Mouse (Mus musculus): ENCODE results near the gene Numa1. TPM values are rescaled to one million over a fixed set of nuclear protein-coding genes. Genes with fewer than 3 reads are reported as not detected.
A peak's percentile ranks its signal among the peaks of the same experiment; 100 is the strongest.

Gene Numa1
- polyA plus RNA-seq, 1 experiment from 2014 or later: 64.3 TPM

- no peaks in the 10 kb centered on the region for H3K4me1 ChIP-seq (ENCODE audit: control insufficient read depth, insufficient read depth, low read length)
- no peak for ATAC-seq (ENCODE audit: insufficient read depth, low FRiP score)
- no peak overlapping the region for H3K4me3 ChIP-seq (replicated peaks; ENCODE audit: low read length)
- H3K27ac ChIP-seq (ENCODE audit: low read length): no peak overlapping the region
- no peaks in the 10 kb centered on the region for H3K9me3 ChIP-seq (replicated peaks; ENCODE audit: control insufficient read depth, low read length)
- H3K9ac ChIP-seq (ENCODE audit: low read length): no peak overlapping the region
- H3K4me2 ChIP-seq (ENCODE audit: low read depth, low read length): no peak overlapping the region
- no peaks in the 10 kb centered on the region for H3K27me3 ChIP-seq (ENCODE audit: control insufficient read depth, insufficient read depth, low read length)
- WGBS: 89% methylated on average over 1 of the region's 1 CpGs
- H3K36me3 ChIP-seq (ENCODE audit: control insufficient read depth, insufficient read depth, low read length): no peaks in the 10 kb centered on the region; the same call in 1 of the 2 replicates
These were observed 48.8 kb downstream of the Numa1 start for GRCm38 (mm10) chr7:101982735-101983134.

- no peak overlapping the region for H3K4me3 ChIP-seq (replicated peaks; ENCODE audit: low read length)
These were observed 51.2 kb downstream of the Numa1 start for GRCm38 (mm10) chr7:101985081-101985480.

GRCm38 (mm10) chr7:101994241-101994640, 60.3 kb downstream of the Numa1 start:
- 87% methylated on average over 3 of the region's 3 CpGs for WGBS
- Histone ChIP-seq H3K4me2 (ENCODE audit: low read depth, low read length) (no peak overlapping the region), H3K9ac (ENCODE audit: low read length) (no peak overlapping the region), H3K4me3 (replicated peaks; ENCODE audit: low read length) (no peak overlapping the region), H3K27me3 (ENCODE audit: control insufficient read depth, insufficient read depth, low read length) (no peaks in the 10 kb centered on the region), H3K4me1 (ENCODE audit: control insufficient read depth, insufficient read depth, low read length) (peaks cover 4% of the 10 kb centered on the region; the same call in 1 of the 2 replicates), H3K27ac (ENCODE audit: low read length) (no peak overlapping the region), H3K36me3 (ENCODE audit: control insufficient read depth, insufficient read depth, low read length) (peaks cover 27% of the 10 kb centered on the region), H3K9me3 (replicated peaks; ENCODE audit: control insufficient read depth, low read length) (no peaks in the 10 kb centered on the region)
- no peak for ATAC-seq (ENCODE audit: insufficient read depth, low FRiP score)

More at GRCm38 (mm10) chr7:101985081-101985480, 51.2 kb downstream of the Numa1 start:
- 89% methylated on average over 3 of the region's 3 CpGs for WGBS
- Histone ChIP-seq H3K4me2 (ENCODE audit: low read depth, low read length) (no peak overlapping the region), H3K4me1 (ENCODE audit: control insufficient read depth, insufficient read depth, low read length) (no peaks in the 10 kb centered on the region), H3K27ac (ENCODE audit: low read length) (no peak overlapping the region), H3K36me3 (ENCODE audit: control insufficient read depth, insufficient read depth, low read length) (no peaks in the 10 kb centered on the region; the same call in 1 of the 2 replicates), H3K9me3 (replicated peaks; ENCODE audit: control insufficient read depth, low read length) (no peaks in the 10 kb centered on the region), H3K9ac (ENCODE audit: low read length) (no peak overlapping the region), H3K27me3 (ENCODE audit: control insufficient read depth, insufficient read depth, low read length) (no peaks in the 10 kb centered on the region)
- ATAC-seq (ENCODE audit: insufficient read depth, low FRiP score): no peak

- H3K27ac ChIP-seq (ENCODE audit: low read length): peak overlapping the region; percentile 69; the same call in 1 of the 2 replicates
These were observed 64.5 kb downstream of the Numa1 start for GRCm38 (mm10) chr7:101998194-101998927.

GRCm38 (mm10) chr7:101999461-102000151, 65.7 kb downstream of the Numa1 start:
- peaks cover 4% of the 10 kb centered on the region; the same call in 1 of the 2 replicates for H3K4me1 ChIP-seq (ENCODE audit: control insufficient read depth, insufficient read depth, low read length)
- H3K27ac ChIP-seq (ENCODE audit: low read length): no peak overlapping the region
- no peak overlapping the region for H3K4me3 ChIP-seq (replicated peaks; ENCODE audit: low read length)
- H3K36me3 ChIP-seq (ENCODE audit: control insufficient read depth, insufficient read depth, low read length): peaks cover 61% of the 10 kb centered on the region
- no peaks in the 10 kb centered on the region for H3K27me3 ChIP-seq (ENCODE audit: control insufficient read depth, insufficient read depth, low read length)
- no peak for ATAC-seq (ENCODE audit: insufficient read depth, low FRiP score)
- 94% methylated on average over 15 of the region's 15 CpGs for WGBS
- H3K9ac ChIP-seq (ENCODE audit: low read length): no peak overlapping the region
- no peaks in the 10 kb centered on the region for H3K9me3 ChIP-seq (replicated peaks; ENCODE audit: control insufficient read depth, low read length)
- H3K4me2 ChIP-seq (ENCODE audit: low read depth, low read length): no peak overlapping the region

More at GRCm38 (mm10) chr7:101998194-101998927, 64.5 kb downstream of the Numa1 start:
- H3K27me3 ChIP-seq (ENCODE audit: control insufficient read depth, insufficient read depth, low read length): no peaks in the 10 kb centered on the region
- no peak overlapping the region for H3K4me2 ChIP-seq (ENCODE audit: low read depth, low read length)
- H3K9me3 ChIP-seq (replicated peaks; ENCODE audit: control insufficient read depth, low read length): no peaks in the 10 kb centered on the region
- H3K4me1 ChIP-seq (ENCODE audit: control insufficient read depth, insufficient read depth, low read length): peaks cover 4% of the 10 kb centered on the region; the same call in 1 of the 2 replicates
- WGBS: 58% methylated on average over 14 of the region's 14 CpGs
- peaks cover 56% of the 10 kb centered on the region for H3K36me3 ChIP-seq (ENCODE audit: control insufficient read depth, insufficient read depth, low read length)
- peak; percentile 72; the same call in 1 of the 2 replicates for ATAC-seq (ENCODE audit: insufficient read depth, low FRiP score)
- H3K4me3 ChIP-seq (replicated peaks; ENCODE audit: low read length): no peak overlapping the region
- H3K9ac ChIP-seq (ENCODE audit: low read length): no peak overlapping the region

- Histone ChIP-seq H3K27me3 (ENCODE audit: control insufficient read depth, insufficient read depth, low read length) (no peaks in the 10 kb centered on the region), H3K4me3 (replicated peaks; ENCODE audit: low read length) (no peak overlapping the region), H3K4me2 (ENCODE audit: low read depth, low read length) (no peak overlapping the region), H3K9me3 (replicated peaks; ENCODE audit: control insufficient read depth, low read length) (no peaks in the 10 kb centered on the region), H3K27ac (ENCODE audit: low read length) (0 out of 2 replicates have a peak overlapping the region, but pooled peaks have one; percentile 31), H3K36me3 (ENCODE audit: control insufficient read depth, insufficient read depth, low read length) (peaks cover 58% of the 10 kb centered on the region), H3K9ac (ENCODE audit: low read length) (no peak overlapping the region), H3K4me1 (ENCODE audit: control insufficient read depth, insufficient read depth, low read length) (peaks cover 4% of the 10 kb centered on the region; the same call in 1 of the 2 replicates)
- no peak for ATAC-seq (ENCODE audit: insufficient read depth, low FRiP score)
- 88% methylated on average over 8 of the region's 8 CpGs for WGBS
These were observed 66.4 kb downstream of the Numa1 start for GRCm38 (mm10) chr7:102000296-102000695.

GRCm38 (mm10) chr7:102000921-102001630, 67.2 kb downstream of the Numa1 start:
- H3K9me3 ChIP-seq (replicated peaks; ENCODE audit: control insufficient read depth, low read length): no peaks in the 10 kb centered on the region
- H3K27me3 ChIP-seq (ENCODE audit: control insufficient read depth, insufficient read depth, low read length): no peaks in the 10 kb centered on the region
- no peak overlapping the region for H3K27ac ChIP-seq (ENCODE audit: low read length)
- no peak overlapping the region for H3K4me3 ChIP-seq (replicated peaks; ENCODE audit: low read length)
- no peak overlapping the region for H3K4me2 ChIP-seq (ENCODE audit: low read depth, low read length)
- WGBS: 85% methylated on average over 26 of the region's 26 CpGs
- H3K36me3 ChIP-seq (ENCODE audit: control insufficient read depth, insufficient read depth, low read length): peaks cover 51% of the 10 kb centered on the region
- no peak overlapping the region for H3K9ac ChIP-seq (ENCODE audit: low read length)
- H3K4me1 ChIP-seq (ENCODE audit: control insufficient read depth, insufficient read depth, low read length): peaks cover 4% of the 10 kb centered on the region; the same call in 1 of the 2 replicates
- ATAC-seq (ENCODE audit: insufficient read depth, low FRiP score): no peak

GRCm38 (mm10) chr7:102006520-102006919, 72.6 kb downstream of the Numa1 start:
- H3K36me3 ChIP-seq (ENCODE audit: control insufficient read depth, insufficient read depth, low read length): peaks cover 41% of the 10 kb centered on the region
- H3K4me1 ChIP-seq (ENCODE audit: control insufficient read depth, insufficient read depth, low read length): no peaks in the 10 kb centered on the region
- no peak overlapping the region for H3K27ac ChIP-seq (ENCODE audit: low read length)
- H3K4me2 ChIP-seq (ENCODE audit: low read depth, low read length): no peak overlapping the region
- no peak for ATAC-seq (ENCODE audit: insufficient read depth, low FRiP score)
- no peaks in the 10 kb centered on the region for H3K9me3 ChIP-seq (replicated peaks; ENCODE audit: control insufficient read depth, low read length)
- H3K9ac ChIP-seq (ENCODE audit: low read length): no peak overlapping the region
- WGBS: 72% methylated on average over 1 of the region's 1 CpGs
- H3K4me3 ChIP-seq (replicated peaks; ENCODE audit: low read length): no peak overlapping the region
- H3K27me3 ChIP-seq (ENCODE audit: control insufficient read depth, insufficient read depth, low read length): no peaks in the 10 kb centered on the region

All from stomach, embryonic 16.5 days (tissue).